Mouse (Mus musculus) megakaryocyte progenitor cell, adult 5-6 weeks (primary cell): ENCODE results near the gene Gm34653. TPM values are rescaled to one million over a fixed set of nuclear protein-coding genes. Genes with fewer than 3 reads are reported as not detected.
"Not testable (repeated sequence)": the region's sequence is repeated elsewhere in the genome, so short reads cannot be mapped to it uniquely, and the experiment has no call there.

Experiments used
- ATAC-seq: replicated peaks from 2 replicates; pipeline ENCODE4 v1.8.0; 2016; ENCODE audit warnings: mild to moderate bottlenecking, moderate TSS enrichment, inconsistent platforms; ENCODE audit not compliant: poor library complexity
- total RNA-seq, 2 experiments: library from RNA; stranded (forward) in 1 of 2; stranded (reverse) in 1 of 2; fragments of 157-497, 149-512 nt in 1 of 2; fragments of 200-1000 nt in 1 of 2; gene quantifications; 2 replicates each; pipeline versions ENCODE4 v1.2.3 to v1.2.4; 2015 to 2017

Gene Gm34653
- total RNA-seq, 2 experiments from 2014 or later: 0.64 TPM; not detected in 1

GRCm38 (mm10) chr2:34815893-34816292 is 16.9 kb upstream of the Gm34653 start:
- ATAC-seq: not testable (repeated sequence)

GRCm38 (mm10) chr2:34818492-34818891 is 14.3 kb upstream of the Gm34653 start:
- ATAC-seq: no peak

- ATAC-seq: peak; percentile 95
These were observed 6.9 kb upstream of the Gm34653 start, which contains the start of gene Fbxw2 for GRCm38 (mm10) chr2:34825827-34826459. Gene Fbxw2 (minus strand): TSS chr2:34826311.

- ATAC-seq: peak; percentile 32
These were observed 6.2 kb upstream of the Gm34653 start for GRCm38 (mm10) chr2:34826460-34827231.

GRCm38 (mm10) chr2:34827591-34827990 is 5.2 kb upstream of the Gm34653 start:
- no peak for ATAC-seq

- peak; percentile 76 for ATAC-seq
These were observed 4.8 kb upstream of the Gm34653 start for GRCm38 (mm10) chr2:34828026-34828425.

- ATAC-seq: not testable (repeated sequence)
These were observed 2.7 kb upstream of the Gm34653 start for GRCm38 (mm10) chr2:34830066-34830465.

- ATAC-seq: no peak
These were observed 817 bp downstream of the Gm34653 start for GRCm38 (mm10) chr2:34833624-34834023.

GRCm38 (mm10) chr2:34835669-34836068 is 2.9 kb downstream of the Gm34653 start:
- ATAC-seq: no peak

GRCm38 (mm10) chr2:34840143-34840542 is 7.3 kb downstream of the Gm34653 start:
- ATAC-seq: not testable (repeated sequence)

- ATAC-seq: no peak
These were observed 8.9 kb downstream of the Gm34653 start for GRCm38 (mm10) chr2:34841706-34842105.

GRCm38 (mm10) chr2:34843211-34843939 is 10.6 kb downstream of the Gm34653 start:
- ATAC-seq: no peak

GRCm38 (mm10) chr2:34847702-34848101 is 14.9 kb downstream of the Gm34653 start:
- ATAC-seq: no peak

GRCm38 (mm10) chr2:34855265-34855664 is 22.5 kb downstream of the Gm34653 start:
- peak; percentile 66 for ATAC-seq

GRCm38 (mm10) chr2:34857728-34858127 is 24.9 kb downstream of the Gm34653 start:
- peak; percentile 52; the same call in 1 of the 2 replicates for ATAC-seq

GRCm38 (mm10) chr2:34869680-34870079 is 36.9 kb downstream of the Gm34653 start:
- peak; percentile 72 for ATAC-seq

GRCm38 (mm10) chr2:34870520-34871474 is 38.0 kb downstream of the Gm34653 start:
- ATAC-seq: peak; percentile 92

GRCm38 (mm10) chr2:34874271-34874670 is 41.5 kb downstream of the Gm34653 start, which contains the start of gene Cutal:
Gene Cutal (plus strand): TSS chr2:34874396.
- no peak for ATAC-seq

- ATAC-seq: no peak
These were observed 42.1 kb downstream of the Gm34653 start, which contains the start of gene Psmd5 for GRCm38 (mm10) chr2:34874816-34875345. Gene Psmd5 (minus strand): TSS chr2:34874968.

GRCm38 (mm10) chr2:34880054-34880453 is 47.2 kb downstream of the Gm34653 start:
- no peak for ATAC-seq
